Mouse (Mus musculus): Measurements from ENCODE around the gene Cd9. TPM values are rescaled to one million over a fixed set of nuclear protein-coding genes. Genes with fewer than 3 reads are reported as not detected.

The Cd9 gene
- polyA plus RNA-seq, 1 experiment from 2014 or later, result 45.9 TPM

DNA sequence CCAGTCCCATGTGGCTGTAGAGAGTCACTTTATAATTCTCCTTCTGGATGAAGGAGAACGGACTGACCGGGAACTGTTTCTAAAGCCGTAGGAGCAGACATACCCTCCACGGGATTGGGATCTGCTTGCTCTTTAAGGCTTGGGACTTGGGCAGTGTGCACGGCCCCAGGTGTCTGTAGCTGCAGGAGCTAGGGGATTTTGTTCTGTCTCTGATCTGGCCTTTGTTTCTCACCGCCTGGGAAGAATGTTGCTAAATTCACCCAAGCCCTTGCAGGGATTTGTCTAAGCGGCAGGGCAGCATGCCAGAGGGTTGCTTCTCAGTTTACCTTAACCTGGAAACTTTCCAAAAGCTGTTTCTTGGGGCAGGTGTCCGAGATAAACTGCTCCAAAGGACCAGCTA, 32.8 kb downstream of the Cd9 start:
- Histone ChIP-seq H3K27ac (ENCODE audit: low read depth, low read length) (no peak overlapping the region), H3K9me3 (ENCODE audit: control insufficient read depth, low read length) (no peaks in the 10 kb centered on the region), H3K4me2 (replicated peaks; ENCODE audit: low read depth, low read length) (no peak overlapping the region), H3K36me3 (ENCODE audit: control insufficient read depth, insufficient read depth, low read length) (no peaks in the 10 kb centered on the region), H3K4me1 (replicated peaks; ENCODE audit: control insufficient read depth, insufficient read depth, low read length) (no peaks in the 10 kb centered on the region), H3K9ac (ENCODE audit: low read depth, low read length) (no peak overlapping the region), H3K27me3 (ENCODE audit: control insufficient read depth, insufficient read depth, low read length) (no peaks in the 10 kb centered on the region), H3K4me3 (ENCODE audit: low read depth, low read length) (no peak overlapping the region)
- WGBS, result 82% methylated on average over 8 of the region's 8 CpGs
- no peak for DNase-seq (ENCODE audit: low spot score)
- ATAC-seq (ENCODE audit: low FRiP score), result no peak

DNA sequence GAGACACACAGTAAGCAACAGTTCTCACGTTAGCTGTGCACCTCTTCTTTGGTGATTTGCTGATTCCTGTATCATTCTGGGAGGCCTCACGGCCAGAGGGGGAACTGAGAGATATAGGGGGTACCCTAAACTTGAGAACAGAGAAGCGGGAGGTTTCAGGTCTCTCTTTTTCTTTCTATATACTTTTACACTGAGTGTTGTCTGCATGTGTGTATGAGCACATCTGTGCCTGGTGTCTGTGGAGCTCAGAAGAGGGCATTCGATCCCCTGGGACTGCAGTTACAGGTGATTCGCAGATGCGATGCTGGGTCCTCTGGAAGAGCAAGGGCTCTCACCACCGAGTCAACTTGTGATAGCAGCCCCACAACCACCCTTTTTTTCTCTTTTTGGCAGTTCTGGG, 33.3 kb downstream of the Cd9 start:
- WGBS, result 88% methylated on average over 7 of the region's 7 CpGs
- Histone ChIP-seq H3K4me1 (replicated peaks; ENCODE audit: control insufficient read depth, insufficient read depth, low read length) (no peaks in the 10 kb centered on the region), H3K9ac (ENCODE audit: low read depth, low read length) (no peak overlapping the region), H3K4me2 (replicated peaks; ENCODE audit: low read depth, low read length) (no peak overlapping the region), H3K27me3 (ENCODE audit: control insufficient read depth, insufficient read depth, low read length) (no peaks in the 10 kb centered on the region), H3K4me3 (ENCODE audit: low read depth, low read length) (no peak overlapping the region), H3K36me3 (ENCODE audit: control insufficient read depth, insufficient read depth, low read length) (no peaks in the 10 kb centered on the region), H3K9me3 (ENCODE audit: control insufficient read depth, low read length) (no peaks in the 10 kb centered on the region), H3K27ac (ENCODE audit: low read depth, low read length) (no peak overlapping the region)
- ATAC-seq (ENCODE audit: low FRiP score) (no peak), DNase-seq (ENCODE audit: low spot score) (no peak)

DNA sequence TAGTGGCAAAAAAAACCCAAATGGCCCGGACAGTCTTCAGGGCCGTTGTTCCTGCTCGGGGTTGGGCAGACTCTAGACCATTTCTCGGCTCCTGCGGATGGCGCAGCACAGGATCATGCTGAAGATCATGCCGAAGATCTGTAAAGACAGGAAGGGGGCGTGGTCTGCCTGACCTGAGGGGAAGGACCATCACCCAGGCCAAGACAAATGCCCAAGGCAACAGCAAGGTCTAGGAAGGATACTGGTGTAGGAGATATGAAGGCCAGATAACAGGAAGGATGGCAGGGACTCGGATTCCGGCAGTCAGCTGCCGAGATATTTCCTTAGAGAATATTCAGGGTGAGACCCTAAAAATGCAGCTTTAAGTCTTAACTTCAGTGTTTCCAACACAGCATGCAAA, 34.0 kb downstream of the Cd9 start:
- Histone ChIP-seq H3K9me3 (ENCODE audit: control insufficient read depth, low read length) (no peaks in the 10 kb centered on the region), H3K4me2 (replicated peaks; ENCODE audit: low read depth, low read length) (no peak overlapping the region), H3K4me3 (ENCODE audit: low read depth, low read length) (no peak overlapping the region), H3K36me3 (ENCODE audit: control insufficient read depth, insufficient read depth, low read length) (no peaks in the 10 kb centered on the region), H3K9ac (ENCODE audit: low read depth, low read length) (no peak overlapping the region), H3K4me1 (replicated peaks; ENCODE audit: control insufficient read depth, insufficient read depth, low read length) (no peaks in the 10 kb centered on the region), H3K27ac (ENCODE audit: low read depth, low read length) (no peak overlapping the region), H3K27me3 (ENCODE audit: control insufficient read depth, insufficient read depth, low read length) (no peaks in the 10 kb centered on the region)
- no peak for DNase-seq (ENCODE audit: low spot score)
- ATAC-seq (ENCODE audit: low FRiP score), result no peak
- 87% methylated on average over 11 of the region's 11 CpGs for WGBS

- no peak overlapping the region for H3K4me2 ChIP-seq (replicated peaks; ENCODE audit: low read depth, low read length)
- no peak for DNase-seq (ENCODE audit: low spot score)
- no peaks in the 10 kb centered on the region for H3K4me1 ChIP-seq (replicated peaks; ENCODE audit: control insufficient read depth, insufficient read depth, low read length)
- 86% methylated on average over 5 of the region's 5 CpGs for WGBS
- H3K36me3 ChIP-seq (ENCODE audit: control insufficient read depth, insufficient read depth, low read length), result no peaks in the 10 kb centered on the region
- no peaks in the 10 kb centered on the region for H3K27me3 ChIP-seq (ENCODE audit: control insufficient read depth, insufficient read depth, low read length)
- no peak for ATAC-seq (ENCODE audit: low FRiP score)
- no peak overlapping the region for H3K27ac ChIP-seq (ENCODE audit: low read depth, low read length)
- H3K9ac ChIP-seq (ENCODE audit: low read depth, low read length), result no peak overlapping the region
- no peak overlapping the region for H3K4me3 ChIP-seq (ENCODE audit: low read depth, low read length)
- no peaks in the 10 kb centered on the region for H3K9me3 ChIP-seq (ENCODE audit: control insufficient read depth, low read length)
Observed at GRCm38 (mm10) chr6:125459903-125460302, 34.7 kb downstream of the Cd9 start.

DNA sequence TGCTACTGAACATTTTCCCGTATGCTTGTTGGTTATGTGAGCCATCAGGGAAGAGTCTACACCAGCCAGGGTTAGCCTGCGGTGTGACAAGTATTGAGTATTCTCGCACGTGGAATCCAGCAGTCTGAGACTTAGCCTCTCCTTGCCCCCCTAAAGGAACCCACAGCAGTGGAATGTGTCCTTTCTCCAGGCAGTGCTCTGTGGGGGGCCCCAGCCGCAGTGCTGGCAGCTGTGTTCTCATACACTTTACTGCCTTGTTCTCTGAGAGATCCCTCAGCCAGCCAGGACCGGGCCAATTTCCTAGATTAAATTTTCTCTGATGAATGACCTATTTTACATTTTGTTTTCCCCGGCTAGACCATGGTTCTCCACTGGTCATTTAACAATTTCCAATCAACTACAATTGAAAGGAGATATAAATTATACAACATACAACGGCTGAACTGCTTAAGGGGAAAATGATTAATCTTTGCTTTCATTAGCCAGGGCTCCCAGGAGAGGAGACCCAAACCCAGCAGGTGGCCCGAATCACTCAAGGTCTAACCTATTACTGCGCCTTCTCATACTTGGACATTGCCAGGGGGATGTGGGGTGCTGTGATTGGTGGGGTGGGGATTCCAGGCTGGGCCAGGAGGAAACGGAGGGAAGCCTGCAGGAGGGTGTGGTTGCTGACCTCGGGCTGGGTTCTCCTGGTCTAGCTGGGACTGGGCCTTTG, 38.6 kb downstream of the Cd9 start:
- H3K9me3 ChIP-seq (ENCODE audit: control insufficient read depth, low read length), result no peaks in the 10 kb centered on the region
- DNase-seq (ENCODE audit: low spot score), result peak; percentile 42
- H3K4me3 ChIP-seq (ENCODE audit: low read depth, low read length), result no peak overlapping the region
- H3K9ac ChIP-seq (ENCODE audit: low read depth, low read length), result no peak overlapping the region
- H3K4me2 ChIP-seq (replicated peaks; ENCODE audit: low read depth, low read length), result no peak overlapping the region
- H3K27ac ChIP-seq (ENCODE audit: low read depth, low read length), result no peak overlapping the region
- peak; percentile 82 for ATAC-seq (ENCODE audit: low FRiP score)
- H3K36me3 ChIP-seq (ENCODE audit: control insufficient read depth, insufficient read depth, low read length), result no peaks in the 10 kb centered on the region
- WGBS, result 42% methylated on average over 12 of the region's 12 CpGs
- H3K4me1 ChIP-seq (replicated peaks; ENCODE audit: control insufficient read depth, insufficient read depth, low read length), result no peaks in the 10 kb centered on the region
- no peaks in the 10 kb centered on the region for H3K27me3 ChIP-seq (ENCODE audit: control insufficient read depth, insufficient read depth, low read length)

DNA sequence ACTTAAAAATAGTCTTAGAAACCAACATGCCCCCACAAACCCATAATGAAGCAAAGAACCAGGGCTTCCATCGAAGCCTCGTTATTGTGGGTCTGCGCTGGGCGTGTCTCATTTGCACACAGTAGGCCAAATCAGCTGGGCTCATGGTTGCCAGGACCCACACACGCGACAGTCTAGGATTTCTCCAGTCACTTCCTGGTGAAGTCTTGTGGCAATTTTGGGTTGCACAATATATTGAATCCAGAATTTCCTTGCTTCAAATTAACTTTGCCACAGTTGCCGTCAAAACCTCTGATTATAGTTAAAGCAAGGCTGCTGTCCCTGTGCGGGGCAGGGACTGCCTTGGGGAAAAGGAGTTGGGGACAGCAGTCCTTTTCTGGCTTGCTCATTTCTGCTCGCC, 39.9 kb downstream of the Cd9 start:
- Histone ChIP-seq H3K9me3 (ENCODE audit: control insufficient read depth, low read length) (no peaks in the 10 kb centered on the region), H3K4me1 (replicated peaks; ENCODE audit: control insufficient read depth, insufficient read depth, low read length) (no peaks in the 10 kb centered on the region), H3K9ac (ENCODE audit: low read depth, low read length) (no peak overlapping the region), H3K4me3 (ENCODE audit: low read depth, low read length) (no peak overlapping the region), H3K27me3 (ENCODE audit: control insufficient read depth, insufficient read depth, low read length) (no peaks in the 10 kb centered on the region), H3K4me2 (replicated peaks; ENCODE audit: low read depth, low read length) (no peak overlapping the region), H3K27ac (ENCODE audit: low read depth, low read length) (no peak overlapping the region), H3K36me3 (ENCODE audit: control insufficient read depth, insufficient read depth, low read length) (no peaks in the 10 kb centered on the region)
- DNase-seq (ENCODE audit: low spot score), result no peak
- WGBS, result 84% methylated on average over 9 of the region's 9 CpGs
- no peak for ATAC-seq (ENCODE audit: low FRiP score)

DNA sequence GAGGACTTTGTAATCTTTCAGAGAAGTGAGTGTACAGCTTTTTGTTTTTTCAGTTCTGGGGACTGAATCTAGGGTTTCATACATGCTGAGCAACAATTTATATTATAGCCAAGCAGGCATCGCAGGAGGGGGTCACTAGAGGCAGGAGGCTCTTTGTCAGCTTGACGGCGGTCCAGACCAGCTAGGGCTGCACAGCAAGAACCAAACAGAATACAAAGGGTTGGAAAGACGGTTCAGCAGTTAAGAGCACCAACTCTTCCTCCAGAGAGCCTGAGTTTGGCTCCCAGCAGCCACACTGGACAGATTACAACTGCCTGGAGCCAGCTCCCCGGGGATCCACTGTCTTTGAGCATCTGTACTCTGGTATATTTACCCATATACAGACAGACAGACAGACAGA, 40.3 kb downstream of the Cd9 start:
- no peaks in the 10 kb centered on the region for H3K9me3 ChIP-seq (ENCODE audit: control insufficient read depth, low read length)
- DNase-seq (ENCODE audit: low spot score) (no peak), ATAC-seq (ENCODE audit: low FRiP score) (no peak)
- no peak overlapping the region for H3K9ac ChIP-seq (ENCODE audit: low read depth, low read length)
- no peak overlapping the region for H3K27ac ChIP-seq (ENCODE audit: low read depth, low read length)
- no peak overlapping the region for H3K4me3 ChIP-seq (ENCODE audit: low read depth, low read length)
- no peaks in the 10 kb centered on the region for H3K4me1 ChIP-seq (replicated peaks; ENCODE audit: control insufficient read depth, insufficient read depth, low read length)
- no peaks in the 10 kb centered on the region for H3K36me3 ChIP-seq (ENCODE audit: control insufficient read depth, insufficient read depth, low read length)
- WGBS, result 43% methylated on average over 5 of the region's 5 CpGs
- H3K4me2 ChIP-seq (replicated peaks; ENCODE audit: low read depth, low read length), result no peak overlapping the region
- no peaks in the 10 kb centered on the region for H3K27me3 ChIP-seq (ENCODE audit: control insufficient read depth, insufficient read depth, low read length)

- Histone ChIP-seq H3K4me2 (replicated peaks; ENCODE audit: low read depth, low read length) (no peak overlapping the region), H3K4me1 (replicated peaks; ENCODE audit: control insufficient read depth, insufficient read depth, low read length) (no peaks in the 10 kb centered on the region), H3K4me3 (ENCODE audit: low read depth, low read length) (no peak overlapping the region), H3K27ac (ENCODE audit: low read depth, low read length) (no peak overlapping the region), H3K36me3 (ENCODE audit: control insufficient read depth, insufficient read depth, low read length) (no peaks in the 10 kb centered on the region), H3K9me3 (ENCODE audit: control insufficient read depth, low read length) (no peaks in the 10 kb centered on the region), H3K27me3 (ENCODE audit: control insufficient read depth, insufficient read depth, low read length) (no peaks in the 10 kb centered on the region), H3K9ac (ENCODE audit: low read depth, low read length) (no peak overlapping the region)
- DNase-seq (ENCODE audit: low spot score), result no peak
- ATAC-seq (ENCODE audit: low FRiP score), result no peak
- 59% methylated on average over 2 of the region's 2 CpGs for WGBS
Observed at GRCm38 (mm10) chr6:125447660-125448059, 46.9 kb downstream of the Cd9 start.

DNA sequence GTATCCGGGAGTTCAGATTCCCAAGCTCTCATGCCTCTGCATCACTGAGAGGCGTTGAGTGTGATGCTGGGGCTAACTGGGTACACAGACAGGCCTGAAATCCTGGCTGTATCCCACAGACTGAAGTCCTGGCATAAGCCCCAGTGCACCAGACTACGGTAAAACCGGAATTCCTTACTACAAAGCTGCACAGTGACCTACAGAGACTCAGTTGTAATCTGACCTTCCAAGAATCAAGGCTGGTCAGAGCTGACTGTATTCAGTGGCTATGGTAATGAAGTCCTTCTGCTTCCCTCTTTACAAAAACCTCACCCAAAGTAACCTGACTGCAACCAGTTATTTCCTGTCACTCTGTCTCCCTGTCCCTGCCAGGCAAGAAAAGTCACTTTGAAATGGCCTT, 47.4 kb downstream of the Cd9 start:
- WGBS, result 44% methylated on average over 4 of the region's 4 CpGs
- DNase-seq (ENCODE audit: low spot score), result no peak

More for the DNA sequence above, 47.4 kb downstream of the Cd9 start:
- no peaks in the 10 kb centered on the region for H3K36me3 ChIP-seq (ENCODE audit: control insufficient read depth, insufficient read depth, low read length)
- H3K27me3 ChIP-seq (ENCODE audit: control insufficient read depth, insufficient read depth, low read length), result no peaks in the 10 kb centered on the region
- no peaks in the 10 kb centered on the region for H3K9me3 ChIP-seq (ENCODE audit: control insufficient read depth, low read length)
- H3K4me1 ChIP-seq (replicated peaks; ENCODE audit: control insufficient read depth, insufficient read depth, low read length), result no peaks in the 10 kb centered on the region
- H3K27ac ChIP-seq (ENCODE audit: low read depth, low read length), result no peak overlapping the region
- H3K9ac ChIP-seq (ENCODE audit: low read depth, low read length), result no peak overlapping the region
- no peak overlapping the region for H3K4me2 ChIP-seq (replicated peaks; ENCODE audit: low read depth, low read length)
- no peak for ATAC-seq (ENCODE audit: low FRiP score)
- no peak overlapping the region for H3K4me3 ChIP-seq (ENCODE audit: low read depth, low read length)
